In the genomic region with DNA sequence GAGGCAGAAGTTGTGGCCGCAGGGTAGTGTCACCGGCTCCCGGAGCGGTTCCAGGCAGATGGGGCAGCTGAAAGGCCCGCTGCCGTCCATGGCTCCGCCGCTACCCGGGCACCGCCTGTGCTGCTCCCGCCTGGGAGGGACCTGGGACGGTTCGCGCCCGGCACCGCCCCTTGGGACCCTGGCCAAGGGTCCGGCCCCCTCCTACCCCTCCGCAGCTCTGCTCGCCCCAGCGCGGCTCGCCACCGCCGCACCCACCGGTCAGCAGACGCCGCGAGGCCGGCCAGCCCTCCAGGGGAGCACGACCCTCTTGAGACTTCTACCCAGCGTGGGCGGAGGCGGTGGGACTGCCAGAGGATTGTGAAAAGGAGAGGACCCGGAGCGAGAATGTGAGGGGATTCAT, we compare ENCODE assay signal across 8 mouse cellular contexts. TPM values are rescaled to one million over a fixed set of nuclear protein-coding genes. Genes with fewer than 3 reads are reported as not detected.
A peak's percentile ranks its signal among the peaks of the same experiment; 100 is the strongest.
DNase-seq lines count a peak whose midpoint lies in the region; ATAC-seq and TF ChIP-seq lines count a peak whose summit lies in the region.

No protein-coding gene starts in this region.

- H3K4me2 ChIP-seq in intestine, embryonic 15.5 days (replicated peaks), result peak overlapping the region; percentile 88
- peak overlapping the region; percentile 72 for H3K4me2 ChIP-seq in liver, embryonic 15.5 days

- peak; percentile 74 for DNase-seq in urinary bladder, adult 2 months (ENCODE audit: low spot score)
- DNase-seq in urinary bladder, postnatal 10 days (ENCODE audit: low spot score), result no peak
- peak; percentile 87 to 91 for DNase-seq in gastrocnemius, postnatal 4 days (ENCODE audit: low spot score in 2 of 2)
- no peak for DNase-seq in embryo, embryonic 9.5 days (ENCODE audit: extremely low spot score)
- no peak for DNase-seq in right cerebral cortex, adult 18-20 months

- H3K27me3 ChIP-seq in intestine, embryonic 15.5 days (replicated peaks), result peaks cover 41% of the 10 kb centered on the region
- H3K27me3 ChIP-seq in liver, embryonic 15.5 days, result peaks cover 68% of the 10 kb centered on the region

- peaks cover 47% of the 10 kb centered on the region for H3K4me1 ChIP-seq in intestine, embryonic 15.5 days (replicated peaks)
- H3K4me1 ChIP-seq in liver, embryonic 15.5 days (replicated peaks), result peaks cover 48% of the 10 kb centered on the region
- peaks cover 31% of the 10 kb centered on the region for H3K4me1 ChIP-seq in olfactory bulb, adult 2 months (ENCODE audit: control insufficient read depth, insufficient read depth, low read length)

- H3K9ac ChIP-seq in intestine, embryonic 15.5 days, result peak overlapping the region; percentile 57
- H3K9ac ChIP-seq in liver, embryonic 15.5 days, result peak overlapping the region; percentile 23; the same call in 1 of the 2 replicates

- H3K36me3 ChIP-seq in intestine, embryonic 15.5 days, result no peaks in the 10 kb centered on the region
- H3K36me3 ChIP-seq in liver, embryonic 15.5 days (replicated peaks), result no peaks in the 10 kb centered on the region

- H3K9me3 ChIP-seq in intestine, embryonic 15.5 days, result no peaks in the 10 kb centered on the region
- no peaks in the 10 kb centered on the region for H3K9me3 ChIP-seq in liver, embryonic 15.5 days (replicated peaks)

- TF ChIP-seq POLR2A in olfactory bulb, adult 2 months (IDR thresholded peaks at IDR 0.05; ENCODE audit: insufficient read depth, low read depth, low read length), result no peak

- peak; percentile 48 for ATAC-seq in intestine, embryonic 15.5 days
- ATAC-seq in liver, embryonic 15.5 days (ENCODE audit: insufficient read depth), result peak; percentile 47

- no peak for TF ChIP-seq CTCF in olfactory bulb, adult 2 months (IDR thresholded peaks at IDR 0.05; ENCODE audit: insufficient read depth, low read depth, low read length)

- H3K4me3 ChIP-seq in intestine, embryonic 15.5 days (replicated peaks), result peak overlapping the region; percentile 56
- peak overlapping the region; percentile 56 for H3K4me3 ChIP-seq in liver, embryonic 15.5 days (replicated peaks)
- H3K4me3 ChIP-seq in olfactory bulb, adult 2 months (ENCODE audit: insufficient read depth, low read depth, low read length), result peak overlapping the region; percentile 43

- peak overlapping the region; percentile 48; the same call in 1 of the 2 replicates for H3K27ac ChIP-seq in intestine, embryonic 15.5 days
- 0 out of 2 replicates have a peak overlapping the region, but pooled peaks have one; percentile 38 for H3K27ac ChIP-seq in liver, embryonic 15.5 days (replicated peaks)
- H3K27ac ChIP-seq in olfactory bulb, adult 2 months (ENCODE audit: insufficient read depth, low read depth, low read length), result no peak overlapping the region

- under 1% methylated on average over 35 of the region's 35 CpGs for WGBS in intestine, embryonic 15.5 days
- 2% methylated on average over 35 of the region's 35 CpGs for whole genome bisulfite sequencing in liver, embryonic 15.5 days (ENCODE audit: insufficient replicate concordance)
- 1% methylated on average over 34 of the region's 35 CpGs for WGBS in olfactory bulb, adult 2 months

RNA-seq across cellular contexts. Expression of gene Trim47, which starts 16.9 kb away (rescaled TPM):
- polyA plus RNA-seq in urinary bladder, adult 2 months (2012; rRNA removed), result 33.1 and 40.7 TPM in 2 replicates
- total RNA-seq in gastrocnemius, postnatal 4 days (2021), result 10 to 100 TPM; 48.1 to 48.8 TPM
- polyA plus RNA-seq in intestine, embryonic 15.5 days (2015; fragmentation: Nextera tagmentation; extraction: Ambion mirVana), result 18.0 and 20.9 TPM in 2 replicates
- 5.4 and 7.6 TPM in 2 replicates for polyA plus RNA-seq in liver, embryonic 15.5 days (2015; fragmentation: Nextera tagmentation; extraction: Ambion mirVana)
- not detected in 2 replicates for polyA plus RNA-seq in olfactory bulb, adult 2 months (2012; ENCODE audit: insufficient read depth, insufficient read length, low replicate concordance, missing spikeins)

RNA-seq across cellular contexts. Expression of gene Trim65, which starts 20.8 kb away (rescaled TPM):
- polyA plus RNA-seq in urinary bladder, adult 2 months (2012; rRNA removed), result 9.6 and 11.8 TPM in 2 replicates
- 1 to 10 TPM; 4.2 to 4.6 TPM for total RNA-seq in gastrocnemius, postnatal 4 days (2021)
- 6.4 and 7.1 TPM in 2 replicates for polyA plus RNA-seq in intestine, embryonic 15.5 days (2015; fragmentation: Nextera tagmentation; extraction: Ambion mirVana)
- 1.2 and 1.5 TPM in 2 replicates for polyA plus RNA-seq in liver, embryonic 15.5 days (2015; fragmentation: Nextera tagmentation; extraction: Ambion mirVana)
- not detected in 2 replicates for polyA plus RNA-seq in olfactory bulb, adult 2 months (2012; ENCODE audit: insufficient read depth, insufficient read length, low replicate concordance, missing spikeins)

RNA-seq across cellular contexts. Expression of gene Wbp2, which starts 23.3 kb away (rescaled TPM):
- 119 and 147 TPM in 2 replicates for polyA plus RNA-seq in urinary bladder, adult 2 months (2012; rRNA removed)
- 10 to 100 TPM; 63.0 to 63.4 TPM for total RNA-seq in gastrocnemius, postnatal 4 days (2021)
- polyA plus RNA-seq in intestine, embryonic 15.5 days (2015; fragmentation: Nextera tagmentation; extraction: Ambion mirVana), result 93.5 and 98.1 TPM in 2 replicates
- 83.9 and 93.0 TPM in 2 replicates for polyA plus RNA-seq in liver, embryonic 15.5 days (2015; fragmentation: Nextera tagmentation; extraction: Ambion mirVana)
- 339 TPM in 1 of 2 replicates, not detected in the other for polyA plus RNA-seq in olfactory bulb, adult 2 months (2012; ENCODE audit: insufficient read depth, insufficient read length, low replicate concordance, missing spikeins)

RNA-seq across cellular contexts. Expression of gene Mrpl38, which starts 28.5 kb away (rescaled TPM):
- polyA plus RNA-seq in urinary bladder, adult 2 months (2012; rRNA removed), result 21.4 and 29.3 TPM in 2 replicates
- total RNA-seq in gastrocnemius, postnatal 4 days (2021), result 10 to 100 TPM; 47.0 to 50.6 TPM
- 107 and 109 TPM in 2 replicates for polyA plus RNA-seq in intestine, embryonic 15.5 days (2015; fragmentation: Nextera tagmentation; extraction: Ambion mirVana)
- 48.8 and 51.1 TPM in 2 replicates for polyA plus RNA-seq in liver, embryonic 15.5 days (2015; fragmentation: Nextera tagmentation; extraction: Ambion mirVana)
- polyA plus RNA-seq in olfactory bulb, adult 2 months (2012; ENCODE audit: insufficient read depth, insufficient read length, low replicate concordance, missing spikeins), result not detected in 2 replicates

RNA-seq across cellular contexts. Expression of gene Unc13d, which starts 32.4 kb away (rescaled TPM):
- polyA plus RNA-seq in urinary bladder, adult 2 months (2012; rRNA removed), result 4.5 and 5.6 TPM in 2 replicates
- 1 to 10 TPM; 1.1 to 2.0 TPM for total RNA-seq in gastrocnemius, postnatal 4 days (2021)
- polyA plus RNA-seq in intestine, embryonic 15.5 days (2015; fragmentation: Nextera tagmentation; extraction: Ambion mirVana), result 4.2 and 5.2 TPM in 2 replicates
- polyA plus RNA-seq in liver, embryonic 15.5 days (2015; fragmentation: Nextera tagmentation; extraction: Ambion mirVana), result 21.4 and 23.3 TPM in 2 replicates
- polyA plus RNA-seq in olfactory bulb, adult 2 months (2012; ENCODE audit: insufficient read depth, insufficient read length, low replicate concordance, missing spikeins), result not detected in 2 replicates

Comparison
In these comparisons a context has a peak if more than half of its experiments do, and no peak if none do; other contexts are left out.
1. DNase-seq: peak in urinary bladder, adult 2 months (single experiment) and gastrocnemius, postnatal 4 days (2 of 2); none in urinary bladder, postnatal 10 days (single experiment), embryo, embryonic 9.5 days (single experiment) and right cerebral cortex, adult 18-20 months (single experiment).
2. Peak in every context shown above with its lines, with median percentiles within 50 percentile points of each other: H3K4me3 ChIP-seq.